Mouse (Mus musculus) heart, embryonic 13.5 days (tissue): ENCODE data around the gene Pgpep1l. TPM values are rescaled to one million over a fixed set of nuclear protein-coding genes. Genes with fewer than 3 reads are reported as not detected.

Experiments used
- ATAC-seq: fragments of 200-750 bp; cut with Nextera tagmentation; 2 replicates; pipeline ENCODE4 v1.8.0; 2017; ENCODE audit warnings: moderate TSS enrichment; ENCODE audit not compliant: insufficient number of reproducible peaks, low FRiP score, low TSS enrichment; ENCODE audit errors: extremely low read depth
- H3K27ac ChIP-seq: fragments of 300-500 bp; sonication (generic); replicated peaks from 2 replicates; pipeline ENCODE4 v1.5.1; 2015; ENCODE audit warnings: moderate library complexity, mild to moderate bottlenecking, inconsistent platforms
- H3K27me3 ChIP-seq: fragments of 300-500 bp; sonication (generic); replicated peaks from 2 replicates; pipeline ENCODE4 v1.6.1; 2015; ENCODE audit warnings: mild to moderate bottlenecking, inconsistent platforms
- H3K36me3 ChIP-seq: fragments of 300-500 bp; sonication (generic); 2 replicates; pipeline ENCODE4 v1.6.1; 2015; ENCODE audit warnings: mild to moderate bottlenecking, inconsistent platforms
- H3K4me1 ChIP-seq: fragments of 300-500 bp; sonication (generic); 2 replicates; pipeline ENCODE4 v1.6.1; 2015; ENCODE audit warnings: inconsistent platforms
- H3K4me2 ChIP-seq: fragments of 300-500 bp; sonication (generic); 2 replicates; pipeline ENCODE4 v1.6.1; 2015; ENCODE audit warnings: inconsistent platforms, mild to moderate bottlenecking, moderate library complexity
- H3K4me3 ChIP-seq: fragments of 300-500 bp; sonication (generic); 2 replicates; pipeline ENCODE4 v1.5.1; 2015; ENCODE audit warnings: moderate library complexity, mild to moderate bottlenecking, inconsistent platforms
- H3K9ac ChIP-seq: fragments of 300-500 bp; sonication (generic); 2 replicates; pipeline ENCODE4 v1.6.1; 2015; ENCODE audit warnings: inconsistent platforms, mild to moderate bottlenecking, moderate library complexity
- H3K9me3 ChIP-seq: fragments of 300-500 bp; sonication (generic); 2 replicates; pipeline ENCODE4 v1.6.1; 2016; ENCODE audit warnings: inconsistent platforms
- WGBS: fragments of 180-500 bp; shearing (Covaris S2); methylation state at CpG from one replicate; pipeline ENCODE4 v1.1.7; 2015; ENCODE audit warnings: mixed read lengths; 5-methylcytosine and 5-hydroxymethylcytosine counted together
- polyA plus RNA-seq: library from polyadenylated mRNA; unstranded; fragments of >200 nt; fragmentation: Nextera tagmentation; extraction: Ambion mirVana; gene quantifications from 2 replicates; pipeline ENCODE4 v1.2.1, GENCODE M21; 2015

Pgpep1l gene
- polyA plus RNA-seq, 1 experiment from 2014 or later: not detected

DNA sequence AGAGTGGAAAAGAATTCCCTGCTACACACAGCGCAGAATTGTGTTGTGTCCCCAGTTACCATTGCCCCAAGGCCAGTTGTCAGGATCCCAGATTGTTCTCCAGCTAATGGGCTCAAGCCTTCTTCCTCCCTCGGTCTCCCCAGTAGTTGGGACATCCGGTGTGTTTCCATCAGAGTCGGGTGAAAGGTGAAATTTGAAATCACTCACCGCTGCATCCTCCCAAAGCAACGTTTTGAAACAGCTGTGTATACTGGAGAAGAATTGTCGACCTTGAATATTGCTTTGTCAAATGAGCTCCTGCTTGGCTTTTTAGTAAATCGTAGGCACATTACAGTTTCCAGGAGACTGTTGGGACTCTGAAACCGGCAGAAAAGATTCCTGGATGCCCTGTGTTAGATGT is 10.9 kb upstream of the Pgpep1l start:
- H3K4me2 ChIP-seq: no peak overlapping the region
- ATAC-seq: no peak
- WGBS: 62% methylated on average over 9 of the region's 9 CpGs

DNA sequence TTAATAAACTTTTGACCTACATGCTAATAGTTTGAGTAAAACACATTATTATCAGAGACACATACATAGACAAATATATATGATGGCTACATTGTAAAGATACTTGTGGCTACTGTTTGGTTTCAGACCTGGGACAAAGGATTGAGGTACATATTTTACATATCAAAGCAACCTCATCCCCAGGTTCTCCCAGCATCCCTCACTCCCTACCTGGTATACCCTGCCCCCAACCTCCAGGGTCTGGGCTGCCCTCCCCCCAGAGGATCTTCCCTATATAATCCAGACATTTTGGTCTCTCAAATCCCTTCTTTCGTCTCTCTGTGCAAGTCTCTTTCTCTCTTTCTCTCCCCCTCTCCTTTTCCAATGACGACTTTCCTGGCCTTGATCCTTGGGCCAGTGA is 10.2 kb upstream of the Pgpep1l start:
- H3K27ac ChIP-seq: no peak overlapping the region
- peaks cover 52% of the 10 kb centered on the region for H3K27me3 ChIP-seq
- no peak overlapping the region for H3K9ac ChIP-seq
- peaks cover 27% of the 10 kb centered on the region for H3K4me1 ChIP-seq
- H3K4me3 ChIP-seq: no peak overlapping the region
- ATAC-seq: no peak
- H3K36me3 ChIP-seq: no peaks in the 10 kb centered on the region
- no peaks in the 10 kb centered on the region for H3K9me3 ChIP-seq
- no peak overlapping the region for H3K4me2 ChIP-seq
- WGBS: 54% methylated on average over 2 of the region's 2 CpGs

More for the DNA sequence above, 10.9 kb upstream of the Pgpep1l start:
- Histone ChIP-seq H3K9ac (no peak overlapping the region), H3K4me1 (peaks cover 28% of the 10 kb centered on the region), H3K36me3 (no peaks in the 10 kb centered on the region), H3K9me3 (no peaks in the 10 kb centered on the region), H3K27ac (no peak overlapping the region), H3K27me3 (peaks cover 57% of the 10 kb centered on the region), H3K4me3 (no peak overlapping the region)

DNA sequence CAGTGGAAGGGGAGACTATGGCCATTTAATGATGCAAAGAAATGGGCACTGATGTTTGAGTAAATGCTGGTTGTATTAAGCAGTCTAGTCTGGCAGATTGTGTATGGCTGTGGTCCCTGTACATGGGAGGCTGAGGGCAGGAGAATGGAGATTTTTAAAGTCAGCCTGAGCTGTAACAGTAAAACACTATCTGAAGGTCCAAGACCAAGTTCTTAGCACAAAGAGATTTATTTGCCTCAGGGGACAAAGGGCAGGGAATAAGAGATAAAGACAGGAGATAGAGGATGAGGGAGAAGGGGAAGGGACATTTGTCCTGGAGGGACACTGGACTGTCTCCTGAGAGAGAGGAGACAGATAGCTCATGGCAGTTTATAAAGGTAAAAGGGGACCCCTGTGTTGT is 9.5 kb upstream of the Pgpep1l start, which contains the start of gene Fam169b:
Gene Fam169b, plus strand, starts transcription at position 325 of the 400 bp plus-strand sequence.
- no peak within 1 kb of the TSS for H3K27ac ChIP-seq
- no peak within 1 kb of the TSS for H3K4me2 ChIP-seq
- H3K4me1 ChIP-seq: peaks cover 27% of the 10 kb centered on the region
- H3K4me3 ChIP-seq: no peak within 1 kb of the TSS
- H3K9ac ChIP-seq: no peak within 1 kb of the TSS
- H3K36me3 ChIP-seq: no peaks in the 10 kb centered on the region
- no peak for ATAC-seq
- no peaks in the 10 kb centered on the region for H3K9me3 ChIP-seq
- peaks cover 45% of the 10 kb centered on the region for H3K27me3 ChIP-seq

DNA sequence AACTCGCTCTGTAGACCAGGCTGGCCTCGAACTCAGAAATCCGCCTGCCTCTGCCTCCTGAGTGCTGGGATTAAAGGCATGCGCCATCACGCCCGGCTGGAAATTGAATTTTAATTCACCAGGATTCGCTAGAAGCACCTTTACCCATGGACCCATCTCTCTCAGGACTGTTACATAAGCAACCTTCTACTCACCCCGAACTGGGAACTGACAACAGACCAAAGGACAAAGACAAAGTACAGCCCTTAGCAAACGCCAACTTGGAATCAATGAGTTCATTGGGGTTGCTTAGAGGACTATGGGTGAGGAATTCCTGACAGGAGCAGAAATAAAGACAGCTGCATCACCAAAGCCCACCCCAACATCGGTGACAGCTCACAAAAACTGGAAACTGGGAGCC is 8.6 kb upstream of the Pgpep1l start:
- Histone ChIP-seq H3K4me3 (no peak overlapping the region), H3K4me2 (no peak overlapping the region), H3K9me3 (no peaks in the 10 kb centered on the region), H3K9ac (no peak overlapping the region), H3K27ac (no peak overlapping the region), H3K36me3 (no peaks in the 10 kb centered on the region), H3K27me3 (peaks cover 37% of the 10 kb centered on the region), H3K4me1 (peaks cover 27% of the 10 kb centered on the region)
- 85% methylated on average over 10 of the region's 10 CpGs for WGBS
- ATAC-seq: no peak

DNA sequence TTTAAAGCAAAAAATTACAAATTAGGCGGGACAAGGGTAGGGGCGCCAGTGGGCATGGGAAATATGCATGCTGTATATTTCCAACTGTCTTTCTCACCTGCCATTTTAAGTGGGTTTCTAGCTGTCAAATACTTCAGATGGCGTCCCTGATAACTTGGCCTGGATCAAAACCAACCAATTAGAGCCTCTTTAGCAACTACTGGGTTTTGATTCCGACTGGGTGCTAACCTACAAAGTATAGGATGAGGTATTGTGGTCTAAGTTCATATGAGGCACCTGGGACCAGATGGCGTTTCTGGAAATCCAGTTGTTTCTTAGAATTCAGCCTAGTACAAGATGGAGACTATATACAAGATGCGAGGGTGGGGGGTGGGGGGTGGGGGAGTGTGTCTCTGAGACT is 7.8 kb upstream of the Pgpep1l start:
- H3K27me3 ChIP-seq: peaks cover 30% of the 10 kb centered on the region
- no peak overlapping the region for H3K27ac ChIP-seq
- ATAC-seq: no peak
- H3K4me3 ChIP-seq: no peak overlapping the region
- no peak overlapping the region for H3K9ac ChIP-seq
- H3K4me1 ChIP-seq: peaks cover 20% of the 10 kb centered on the region
- WGBS: 87% methylated on average over 6 of the region's 6 CpGs
- H3K36me3 ChIP-seq: no peaks in the 10 kb centered on the region
- no peak overlapping the region for H3K4me2 ChIP-seq
- H3K9me3 ChIP-seq: no peaks in the 10 kb centered on the region

DNA sequence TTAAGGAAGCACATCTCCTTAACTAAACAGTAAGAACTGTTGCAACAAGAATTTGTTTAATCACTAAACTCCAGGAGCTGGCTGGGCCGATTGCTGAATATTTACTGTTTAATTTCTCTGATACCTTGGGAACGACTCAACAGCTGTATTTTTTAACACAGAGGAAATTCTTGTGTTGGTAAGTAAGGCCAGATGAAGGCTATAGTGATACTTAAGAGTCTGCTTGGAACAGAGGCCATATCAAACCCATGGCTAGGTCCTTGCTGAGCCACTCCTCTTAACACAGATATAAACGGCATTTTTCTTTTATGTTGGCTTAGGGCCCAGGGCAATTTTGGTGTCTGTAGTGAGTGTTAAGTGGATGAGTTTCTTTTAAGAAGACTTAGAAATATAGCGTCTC is 6.5 kb upstream of the Pgpep1l start:
- 38% methylated on average over 4 of the region's 4 CpGs for WGBS
- no peak overlapping the region for H3K9ac ChIP-seq
- ATAC-seq: no peak
- no peak overlapping the region for H3K4me3 ChIP-seq
- peaks cover 32% of the 10 kb centered on the region for H3K27me3 ChIP-seq
- H3K36me3 ChIP-seq: no peaks in the 10 kb centered on the region
- peaks cover 10% of the 10 kb centered on the region for H3K4me1 ChIP-seq
- H3K9me3 ChIP-seq: no peaks in the 10 kb centered on the region
- no peak overlapping the region for H3K4me2 ChIP-seq
- no peak overlapping the region for H3K27ac ChIP-seq

DNA sequence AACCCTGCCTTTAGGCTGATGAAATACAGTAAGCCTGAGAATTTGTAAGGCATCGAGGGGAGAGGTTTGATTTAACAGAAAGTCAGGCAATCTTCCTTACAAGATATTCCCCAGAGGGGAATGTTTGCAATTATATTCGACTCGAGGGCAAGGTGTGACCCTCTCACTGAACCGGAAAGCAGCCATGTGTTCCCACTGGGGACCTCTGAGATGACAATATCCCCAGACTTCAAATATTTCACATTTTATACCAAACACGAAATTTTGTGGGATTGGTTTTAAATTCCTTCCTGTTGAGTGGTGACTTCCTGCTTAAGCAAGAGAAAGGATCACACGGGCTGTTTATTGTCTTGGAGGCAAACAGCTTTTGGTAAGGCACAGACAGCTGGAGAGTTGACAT is 2.7 kb upstream of the Pgpep1l start:
- Histone ChIP-seq H3K4me2 (no peak overlapping the region), H3K9me3 (no peaks in the 10 kb centered on the region), H3K27ac (no peak overlapping the region), H3K27me3 (peaks cover 21% of the 10 kb centered on the region), H3K36me3 (no peaks in the 10 kb centered on the region), H3K4me3 (no peak overlapping the region), H3K9ac (no peak overlapping the region), H3K4me1 (peaks cover 25% of the 10 kb centered on the region)
- WGBS: 40% methylated on average over 6 of the region's 6 CpGs
- ATAC-seq: no peak

DNA sequence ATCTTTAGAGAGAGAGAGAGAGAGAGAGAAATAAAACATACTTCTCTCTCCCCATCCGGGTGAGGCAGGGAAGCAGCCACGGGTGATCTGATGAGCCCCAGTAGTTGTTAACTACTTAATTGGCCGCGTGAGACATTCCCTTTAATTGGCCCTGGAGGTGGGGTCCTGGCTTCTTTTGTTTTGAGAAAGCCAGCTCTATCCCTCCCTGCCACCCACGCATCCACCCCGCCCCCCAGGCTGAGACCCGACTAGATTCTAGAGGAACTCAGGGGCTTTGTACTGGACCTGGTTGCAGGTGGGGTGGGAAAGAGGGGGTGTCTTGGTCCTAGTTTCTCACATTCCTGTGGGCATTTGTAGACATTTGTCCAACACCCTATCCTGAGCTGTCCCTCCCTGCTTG is 1.4 kb upstream of the Pgpep1l start:
- Histone ChIP-seq H3K4me1 (peaks cover 20% of the 10 kb centered on the region), H3K9ac (no peak overlapping the region), H3K9me3 (no peaks in the 10 kb centered on the region), H3K27ac (no peak overlapping the region), H3K4me3 (no peak overlapping the region), H3K36me3 (no peaks in the 10 kb centered on the region), H3K27me3 (peaks cover 21% of the 10 kb centered on the region), H3K4me2 (no peak overlapping the region)
- WGBS: 49% methylated on average over 7 of the region's 7 CpGs
- no peak for ATAC-seq

DNA sequence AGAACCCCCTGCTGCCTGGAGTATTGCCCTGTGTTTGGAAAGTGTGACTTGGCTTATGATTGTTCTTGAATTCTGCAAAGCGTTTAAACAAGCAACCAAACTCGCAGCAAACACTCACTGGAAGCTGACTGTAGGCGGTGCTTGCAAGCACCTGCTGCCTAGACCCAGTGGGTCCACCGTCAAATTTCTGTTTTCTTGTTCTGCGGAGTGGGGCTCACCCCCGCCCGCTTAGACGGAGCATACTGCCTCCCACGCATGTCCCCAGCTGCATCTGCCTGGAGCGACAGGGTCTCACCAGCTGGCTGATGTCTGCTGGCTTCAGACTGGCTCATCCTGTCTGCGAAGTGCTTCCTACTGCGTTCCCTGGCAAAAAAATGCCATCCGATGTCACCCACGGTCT is 498 bp upstream of the Pgpep1l start:
- peaks cover 21% of the 10 kb centered on the region for H3K27me3 ChIP-seq
- H3K4me3 ChIP-seq: peak overlapping the region; percentile 47
- WGBS: 13% methylated on average over 14 of the region's 14 CpGs
- H3K4me1 ChIP-seq: peaks cover 21% of the 10 kb centered on the region
- peak overlapping the region; percentile 76 for H3K4me2 ChIP-seq
- H3K36me3 ChIP-seq: no peaks in the 10 kb centered on the region
- H3K27ac ChIP-seq: no peak overlapping the region
- ATAC-seq: no peak
- no peaks in the 10 kb centered on the region for H3K9me3 ChIP-seq
- peak overlapping the region; percentile 48 for H3K9ac ChIP-seq

DNA sequence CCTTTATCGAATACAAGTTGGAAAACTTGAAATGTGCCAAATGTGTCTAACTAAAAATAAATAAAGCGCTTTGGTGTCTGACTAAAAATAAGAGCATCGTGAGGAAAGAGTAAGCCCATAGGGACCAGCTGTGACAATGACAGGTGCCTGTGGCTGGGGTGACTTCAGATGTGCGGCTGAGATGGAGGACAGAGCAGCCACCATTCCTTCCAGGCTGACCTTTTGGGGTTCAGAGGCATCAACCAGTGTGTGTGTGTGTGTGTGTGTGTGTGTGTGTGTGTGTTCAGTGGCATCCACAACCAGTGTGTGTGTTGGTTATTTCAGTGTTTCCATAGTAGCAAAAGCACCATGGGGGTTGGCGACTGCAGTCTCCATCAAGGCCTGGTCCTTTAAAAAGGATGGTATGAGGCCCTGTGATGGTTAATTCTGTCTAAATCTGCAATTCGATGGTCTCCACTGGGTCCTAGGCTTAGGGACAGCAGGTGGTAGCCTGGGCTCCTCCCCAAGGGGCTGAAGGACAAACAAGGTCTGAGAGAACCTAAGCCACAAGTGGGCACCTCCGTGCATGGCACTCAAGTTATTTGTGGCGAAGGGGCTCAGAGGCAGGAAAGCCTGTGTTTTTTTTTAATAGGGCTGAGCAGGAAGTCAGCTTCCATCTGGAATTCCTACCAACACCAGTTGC is 546 bp downstream of the Pgpep1l start:
- no peak for ATAC-seq
- Histone ChIP-seq H3K36me3 (no peaks in the 10 kb centered on the region), H3K27me3 (peaks cover 21% of the 10 kb centered on the region), H3K4me1 (peaks cover 30% of the 10 kb centered on the region), H3K9ac (peak overlapping the region; percentile 48), H3K4me3 (peak overlapping the region; percentile 47), H3K27ac (no peak overlapping the region), H3K4me2 (peak overlapping the region; percentile 76), H3K9me3 (no peaks in the 10 kb centered on the region)
- WGBS: 50% methylated on average over 8 of the region's 8 CpGs

DNA sequence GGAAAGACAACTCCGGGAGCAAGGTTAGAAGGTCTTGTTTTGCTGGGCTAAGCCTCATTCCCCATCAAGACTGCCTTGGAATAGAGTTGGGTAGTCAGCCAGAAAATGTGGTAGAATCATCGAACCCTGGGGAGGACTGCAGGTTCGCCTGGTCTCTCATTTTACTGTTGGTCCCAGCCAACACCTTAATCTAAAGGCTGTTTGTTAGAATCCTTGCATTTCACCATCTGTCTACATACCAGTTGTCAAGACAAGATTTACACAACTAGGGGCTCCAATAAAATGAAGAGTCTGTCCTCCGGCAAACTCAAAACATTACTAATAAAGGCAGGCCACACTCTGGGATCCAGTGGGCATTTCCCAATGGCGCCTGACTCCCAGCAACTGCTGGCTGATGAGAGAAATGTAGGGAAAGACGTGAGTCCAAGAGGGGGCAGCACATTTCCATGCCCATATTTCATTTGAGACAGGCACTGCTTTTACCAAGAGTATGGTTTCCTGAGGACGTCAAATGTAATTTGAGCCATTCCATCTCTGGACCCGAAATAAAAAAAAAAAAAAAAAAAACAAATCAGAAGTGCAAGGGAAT is 1.3 kb downstream of the Pgpep1l start:
- H3K9ac ChIP-seq: no peak overlapping the region
- 59% methylated on average over 8 of the region's 8 CpGs for WGBS
- no peak for ATAC-seq
- H3K4me3 ChIP-seq: no peak overlapping the region
- peaks cover 38% of the 10 kb centered on the region for H3K4me1 ChIP-seq
- H3K4me2 ChIP-seq: no peak overlapping the region
- no peak overlapping the region for H3K27ac ChIP-seq
- H3K36me3 ChIP-seq: no peaks in the 10 kb centered on the region
- peaks cover 21% of the 10 kb centered on the region for H3K27me3 ChIP-seq
- H3K9me3 ChIP-seq: no peaks in the 10 kb centered on the region

DNA sequence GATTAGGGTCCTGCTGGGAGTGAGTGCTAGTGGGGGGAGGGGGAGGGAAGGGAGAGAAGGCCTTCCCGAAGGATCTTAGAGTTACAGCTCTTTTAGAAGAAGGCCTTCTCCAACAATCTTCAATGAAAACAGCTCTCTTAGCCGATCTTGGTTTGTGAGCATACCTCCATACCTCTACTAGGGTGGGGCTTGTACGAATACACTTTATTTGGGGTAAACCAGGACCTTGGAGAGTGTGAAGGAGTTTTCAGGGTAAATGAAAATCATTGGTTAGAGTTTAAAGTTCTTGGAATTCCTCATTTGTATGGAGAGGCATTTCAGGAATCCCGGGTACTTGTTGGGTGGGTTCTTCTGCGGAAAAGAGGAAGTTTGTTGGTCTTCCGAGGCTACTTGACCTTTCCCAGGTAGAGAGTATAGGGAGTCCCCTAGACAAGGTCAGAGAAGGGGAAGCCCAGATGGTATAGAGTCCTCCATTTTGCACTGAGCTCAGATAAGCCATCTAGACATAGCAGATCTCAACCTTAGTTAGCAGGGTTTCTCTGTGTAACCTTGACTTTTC is 4.4 kb downstream of the Pgpep1l start:
- Histone ChIP-seq H3K4me3 (no peak overlapping the region), H3K9me3 (no peaks in the 10 kb centered on the region), H3K27me3 (peaks cover 7% of the 10 kb centered on the region), H3K27ac (no peak overlapping the region), H3K9ac (no peak overlapping the region), H3K4me1 (peaks cover 39% of the 10 kb centered on the region), H3K4me2 (no peak overlapping the region), H3K36me3 (no peaks in the 10 kb centered on the region)
- no peak for ATAC-seq
- 50% methylated on average over 6 of the region's 6 CpGs for WGBS
